Mouse (Mus musculus) intestine, embryonic 15.5 days (tissue): ENCODE results near the gene 0610012G03Rik. TPM values are rescaled to one million over a fixed set of nuclear protein-coding genes. Genes with fewer than 3 reads are reported as not detected.
"Not testable (repeated sequence)": the region's sequence is repeated elsewhere in the genome, so short reads cannot be mapped to it uniquely, and the experiment has no call there.

Source experiments
- ATAC-seq: fragments of 200-750 bp; cut with Nextera tagmentation; 2 replicates; pipeline ENCODE4 v1.8.0; 2017; ENCODE audit warnings: moderate TSS enrichment, moderate library complexity
- H3K27ac ChIP-seq: fragments of 300-500 bp; sonication (generic); 2 replicates; pipeline ENCODE4 v1.5.1; 2015; ENCODE audit warnings: mild to moderate bottlenecking, inconsistent platforms
- H3K27me3 ChIP-seq: fragments of 300-500 bp; sonication (generic); replicated peaks from 2 replicates; pipeline ENCODE4 v1.6.1; 2015; ENCODE audit warnings: inconsistent platforms
- H3K36me3 ChIP-seq: fragments of 300-500 bp; sonication (generic); 2 replicates; pipeline ENCODE4 v1.6.1; 2015; ENCODE audit warnings: inconsistent platforms
- H3K4me1 ChIP-seq: fragments of 300-500 bp; sonication (generic); replicated peaks from 2 replicates; pipeline ENCODE4 v1.6.1; 2015; ENCODE audit warnings: inconsistent platforms
- H3K4me2 ChIP-seq: fragments of 300-500 bp; sonication (generic); replicated peaks from 2 replicates; pipeline ENCODE4 v1.6.1; 2015; ENCODE audit warnings: mild to moderate bottlenecking, inconsistent platforms
- H3K4me3 ChIP-seq: fragments of 300-500 bp; sonication (generic); replicated peaks from 2 replicates; pipeline ENCODE4 v1.5.1; 2015; ENCODE audit warnings: inconsistent platforms
- H3K9ac ChIP-seq: fragments of 300-500 bp; sonication (generic); 2 replicates; pipeline ENCODE4 v1.6.1; 2015; ENCODE audit warnings: inconsistent platforms
- H3K9me3 ChIP-seq: fragments of 300-500 bp; sonication (generic); 2 replicates; pipeline ENCODE4 v1.6.1; 2016; ENCODE audit warnings: inconsistent platforms
- WGBS: fragments of 180-500 bp; shearing (Covaris S2); methylation state at CpG from one replicate; pipeline ENCODE4 v1.1.7; 2015; 5-methylcytosine and 5-hydroxymethylcytosine counted together
- polyA plus RNA-seq: library from polyadenylated mRNA; unstranded; fragments of >200 nt; fragmentation: Nextera tagmentation; extraction: Ambion mirVana; gene quantifications from 2 replicates; pipeline ENCODE4 v1.2.1, GENCODE M21; 2015

The 0610012G03Rik gene
- polyA plus RNA-seq, result 108 and 120 TPM in 2 replicates

DNA sequence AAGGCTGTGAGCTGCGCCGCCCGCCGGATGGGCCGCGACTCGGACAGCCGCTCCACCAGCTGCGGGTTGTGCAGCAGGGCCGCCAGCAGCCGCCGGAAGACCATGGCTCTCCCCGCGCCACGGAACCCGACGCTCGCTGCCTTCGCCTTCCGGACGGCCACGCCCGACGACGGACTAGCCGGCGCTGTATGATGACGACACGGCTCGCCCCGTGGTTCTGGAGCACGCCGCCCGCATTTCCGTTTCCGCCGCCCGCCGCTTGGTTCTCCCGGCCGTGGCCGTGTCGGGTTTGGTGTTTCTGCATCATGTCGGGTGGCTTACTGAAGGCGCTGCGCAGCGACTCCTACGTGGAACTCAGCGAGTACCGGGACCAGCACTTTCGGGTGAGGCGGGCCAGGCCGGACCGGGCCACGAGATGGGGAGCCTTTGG, at the start of gene 0610012G03Rik, which contains the start of gene Ncbp2:
Gene 0610012G03Rik (minus strand): TSS at position 150 of the 430 bp plus-strand sequence.
Gene Ncbp2 (plus strand): TSS at position 169 of the 430 bp plus-strand sequence.
- peaks cover 17% of the 10 kb centered on the region for H3K4me1 ChIP-seq
- no peaks in the 10 kb centered on the region for H3K9me3 ChIP-seq
- peak; percentile 95 for ATAC-seq
- peak within 1 kb of the TSS; percentile 79 for H3K4me2 ChIP-seq
- no peaks in the 10 kb centered on the region for H3K27me3 ChIP-seq
- peak within 1 kb of the TSS; percentile 90 for H3K9ac ChIP-seq
- 0 out of 2 replicates have a peak, but pooled peaks cover 15% of the 10 kb centered on the region for H3K36me3 ChIP-seq
- H3K27ac ChIP-seq, result peak within 1 kb of the TSS; percentile 92
- WGBS, result under 1% methylated on average over 55 of the region's 55 CpGs
- peak within 1 kb of the TSS; percentile 96 for H3K4me3 ChIP-seq

DNA sequence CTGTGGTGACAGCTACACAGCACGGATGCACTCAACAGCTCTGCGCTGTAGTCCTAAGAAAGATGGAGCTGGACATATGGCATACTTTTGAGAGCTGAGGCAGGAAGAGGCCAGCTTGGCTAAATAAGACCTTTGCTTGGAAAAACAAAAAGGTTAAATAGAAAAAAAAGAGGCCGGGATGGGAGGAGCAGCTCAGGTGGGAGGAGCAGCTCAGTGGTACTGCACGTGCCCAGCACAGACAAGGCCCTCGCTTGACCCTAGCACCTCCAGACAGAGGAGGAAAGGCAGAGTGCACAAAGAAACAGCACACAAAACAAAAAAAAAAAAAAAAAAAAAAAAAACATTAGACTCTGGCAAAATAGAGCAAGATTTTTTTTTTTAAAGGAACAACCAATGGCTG, 48.1 kb upstream of the 0610012G03Rik start:
- H3K4me2 ChIP-seq, result no peak overlapping the region
- no peaks in the 10 kb centered on the region for H3K9me3 ChIP-seq
- no peak overlapping the region for H3K9ac ChIP-seq
- H3K27ac ChIP-seq, result no peak overlapping the region
- ATAC-seq, result no peak
- H3K36me3 ChIP-seq, result no peaks in the 10 kb centered on the region
- peaks cover 2% of the 10 kb centered on the region; the same call in 1 of the 2 replicates for H3K4me1 ChIP-seq
- 89% methylated on average over 5 of the region's 5 CpGs for WGBS
- no peaks in the 10 kb centered on the region for H3K27me3 ChIP-seq
- H3K4me3 ChIP-seq, result no peak overlapping the region

DNA sequence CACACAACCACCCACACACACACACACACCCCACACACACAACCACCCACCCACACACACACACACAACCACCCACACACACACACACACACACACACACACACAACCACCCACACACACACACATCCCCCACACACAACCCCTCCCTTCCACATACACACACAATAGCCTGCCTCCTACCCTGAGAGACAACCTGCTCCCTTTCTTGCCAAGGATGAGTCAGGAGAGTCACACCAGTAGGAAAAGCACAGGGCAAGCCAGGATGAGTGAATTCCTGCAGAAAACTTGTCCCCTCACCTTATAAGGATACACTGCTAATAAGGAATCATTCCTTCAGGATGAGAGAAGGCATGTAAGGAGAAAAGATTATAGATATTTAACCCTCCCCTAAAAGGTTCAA, 45.7 kb upstream of the 0610012G03Rik start:
- Histone ChIP-seq H3K9me3 (no peaks in the 10 kb centered on the region), H3K27ac (no peak overlapping the region), H3K27me3 (no peaks in the 10 kb centered on the region), H3K4me1 (no peaks in the 10 kb centered on the region), H3K36me3 (peaks cover 8% of the 10 kb centered on the region), H3K4me3 (no peak overlapping the region), H3K4me2 (no peak overlapping the region), H3K9ac (no peak overlapping the region)
- ATAC-seq, result no peak

DNA sequence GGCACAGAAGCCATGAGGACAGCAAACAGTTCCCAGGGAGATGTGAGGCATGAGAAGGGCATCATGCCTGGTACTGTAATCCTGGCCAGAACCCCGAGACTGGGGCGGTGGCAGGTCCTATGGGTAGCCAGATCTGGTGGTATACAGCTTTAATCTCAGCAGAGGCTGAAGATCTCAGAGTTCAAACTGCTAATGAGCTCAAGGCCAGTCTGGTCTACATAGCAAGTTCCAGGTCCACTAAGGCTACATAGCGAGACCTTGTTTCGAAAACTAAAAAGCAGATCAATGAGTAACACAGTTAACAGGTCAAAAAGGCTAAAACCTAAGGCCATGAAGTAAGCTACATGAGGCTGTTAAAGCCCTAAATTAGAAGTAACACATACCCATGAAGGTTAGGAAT, 44.9 kb upstream of the 0610012G03Rik start:
- H3K27me3 ChIP-seq, result no peaks in the 10 kb centered on the region
- H3K9ac ChIP-seq, result no peak overlapping the region
- H3K4me1 ChIP-seq, result no peaks in the 10 kb centered on the region
- H3K4me3 ChIP-seq, result no peak overlapping the region
- WGBS, result 96% methylated on average over 4 of the region's 4 CpGs
- peaks cover 11% of the 10 kb centered on the region for H3K36me3 ChIP-seq
- H3K27ac ChIP-seq, result no peak overlapping the region
- H3K9me3 ChIP-seq, result no peaks in the 10 kb centered on the region
- no peak overlapping the region for H3K4me2 ChIP-seq
- no peak for ATAC-seq

DNA sequence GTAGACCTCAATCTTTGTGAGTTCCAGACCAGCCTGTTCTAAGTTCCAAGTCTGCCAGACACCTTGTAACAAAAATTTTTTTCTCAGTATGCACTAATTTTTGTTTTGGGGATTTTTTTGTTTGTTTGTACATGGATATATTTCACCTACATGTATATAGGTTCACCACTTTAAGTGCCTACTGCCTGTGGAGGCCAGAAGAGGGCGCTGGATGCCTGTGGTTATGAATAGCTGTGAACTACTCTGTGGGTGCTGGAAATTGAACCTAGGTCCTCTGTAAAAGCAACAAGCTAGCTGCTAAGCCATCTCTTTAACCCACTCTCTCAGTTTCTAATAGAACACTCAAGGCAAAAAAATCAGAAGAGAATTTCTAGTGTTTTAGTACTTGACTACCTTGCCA, 43.7 kb upstream of the 0610012G03Rik start:
- 50% methylated on average over 1 of the region's 1 CpGs for WGBS
- peaks cover 11% of the 10 kb centered on the region for H3K36me3 ChIP-seq
- no peaks in the 10 kb centered on the region for H3K27me3 ChIP-seq
- no peaks in the 10 kb centered on the region for H3K4me1 ChIP-seq
- H3K9ac ChIP-seq, result no peak overlapping the region
- H3K4me3 ChIP-seq, result no peak overlapping the region
- H3K9me3 ChIP-seq, result no peaks in the 10 kb centered on the region
- H3K27ac ChIP-seq, result no peak overlapping the region
- ATAC-seq, result no peak
- H3K4me2 ChIP-seq, result no peak overlapping the region

DNA sequence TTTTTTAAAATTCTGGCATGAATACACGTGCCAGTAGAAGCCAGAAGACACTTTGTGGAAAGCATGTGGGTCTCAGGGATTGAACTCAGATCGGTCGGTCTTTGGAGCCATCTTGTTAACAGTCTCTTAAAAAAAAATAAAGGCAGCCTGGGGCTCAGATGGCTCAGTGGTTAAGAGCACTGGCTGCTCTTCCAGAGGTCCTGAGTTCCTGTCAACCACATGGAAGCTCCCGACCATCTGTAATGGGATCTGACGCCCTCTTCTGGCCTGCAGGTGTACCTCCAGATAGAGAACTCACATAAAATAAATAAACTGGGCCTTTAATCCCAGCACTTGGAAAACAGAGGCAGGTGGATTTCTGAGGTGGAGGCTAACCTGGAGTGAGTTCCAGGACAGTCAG, 32.7 kb upstream of the 0610012G03Rik start:
- Histone ChIP-seq H3K4me3 (no peak overlapping the region), H3K9me3 (no peaks in the 10 kb centered on the region), H3K9ac (no peak overlapping the region), H3K27me3 (no peaks in the 10 kb centered on the region), H3K4me2 (no peak overlapping the region), H3K4me1 (no peaks in the 10 kb centered on the region), H3K36me3 (peaks cover 3% of the 10 kb centered on the region; the same call in 1 of the 2 replicates), H3K27ac (no peak overlapping the region)
- no peak for ATAC-seq
- WGBS, result 84% methylated on average over 5 of the region's 5 CpGs

DNA sequence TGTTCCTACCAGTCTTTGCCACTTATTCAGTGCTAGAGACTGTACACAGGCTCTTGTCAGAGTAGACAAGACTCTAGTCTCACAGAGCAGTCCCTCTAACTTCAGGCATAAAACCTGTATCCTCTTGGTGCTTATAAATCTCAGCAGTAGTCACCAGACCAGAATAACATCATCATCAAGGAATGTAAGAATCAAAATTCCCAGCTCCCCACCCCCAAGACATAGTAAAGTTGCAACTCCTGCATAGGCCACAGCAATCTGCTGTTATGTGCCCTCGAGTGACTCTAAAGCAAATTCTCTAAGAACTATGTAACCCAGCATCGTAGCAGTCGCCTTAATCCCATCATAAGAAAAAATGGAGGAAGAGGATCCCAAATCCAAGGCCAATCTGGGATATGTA, 31.2 kb upstream of the 0610012G03Rik start:
- H3K4me3 ChIP-seq, result no peak overlapping the region
- H3K4me1 ChIP-seq, result no peaks in the 10 kb centered on the region
- H3K9ac ChIP-seq, result no peak overlapping the region
- 95% methylated on average over 3 of the region's 3 CpGs for WGBS
- no peak for ATAC-seq
- no peak overlapping the region for H3K4me2 ChIP-seq
- H3K9me3 ChIP-seq, result no peaks in the 10 kb centered on the region
- no peak overlapping the region for H3K27ac ChIP-seq
- peaks cover 5% of the 10 kb centered on the region; the same call in 1 of the 2 replicates for H3K36me3 ChIP-seq
- H3K27me3 ChIP-seq, result no peaks in the 10 kb centered on the region

DNA sequence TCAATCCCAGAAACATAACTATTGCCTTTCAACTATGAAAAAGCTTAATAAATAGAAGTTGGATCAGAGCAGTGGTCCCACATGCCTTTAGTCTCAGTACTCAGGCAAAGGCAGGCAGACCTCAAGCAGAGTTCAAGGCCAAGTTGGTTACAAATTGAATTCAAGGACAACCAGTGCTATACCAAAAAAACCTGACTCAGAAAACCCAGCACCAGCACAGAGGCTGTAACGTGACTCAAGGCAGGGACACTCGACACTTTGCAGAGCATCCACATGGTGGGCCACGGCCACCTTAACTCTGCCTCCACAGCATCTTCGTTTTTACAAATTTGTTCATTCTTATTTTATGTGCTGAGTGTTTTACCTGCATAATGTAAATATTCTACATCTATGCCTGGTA, 27.0 kb upstream of the 0610012G03Rik start:
- Histone ChIP-seq H3K27ac (no peak overlapping the region), H3K9me3 (no peaks in the 10 kb centered on the region), H3K9ac (no peak overlapping the region), H3K27me3 (no peaks in the 10 kb centered on the region), H3K4me1 (no peaks in the 10 kb centered on the region), H3K36me3 (peaks cover 14% of the 10 kb centered on the region; the same call in 1 of the 2 replicates), H3K4me2 (no peak overlapping the region), H3K4me3 (no peak overlapping the region)
- 86% methylated on average over 4 of the region's 4 CpGs for WGBS
- no peak for ATAC-seq

DNA sequence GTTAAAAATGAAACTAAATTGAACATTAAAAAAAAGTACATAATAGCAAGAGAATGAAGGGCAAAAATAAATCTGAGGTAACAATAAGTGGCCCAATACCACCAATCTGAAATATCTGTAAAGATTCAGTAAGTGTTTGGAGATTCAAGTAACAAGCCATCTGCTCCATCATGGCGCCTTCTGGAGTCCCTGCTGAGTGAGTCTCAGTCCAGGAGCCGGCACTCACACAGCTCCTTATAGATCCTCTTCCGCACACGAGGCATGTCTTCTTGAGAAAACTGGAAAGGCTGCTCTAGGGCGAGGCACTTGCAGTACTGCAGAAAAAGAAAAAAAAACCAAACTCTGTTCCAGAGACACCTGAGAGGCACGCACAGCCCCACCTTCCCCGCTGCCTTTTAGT, 14.9 kb upstream of the 0610012G03Rik start:
- no peak overlapping the region for H3K27ac ChIP-seq
- no peaks in the 10 kb centered on the region for H3K27me3 ChIP-seq
- H3K4me2 ChIP-seq, result no peak overlapping the region
- H3K36me3 ChIP-seq, result peaks cover 14% of the 10 kb centered on the region; the same call in 1 of the 2 replicates
- ATAC-seq, result no peak
- WGBS, result 87% methylated on average over 7 of the region's 7 CpGs
- no peaks in the 10 kb centered on the region for H3K4me1 ChIP-seq
- no peaks in the 10 kb centered on the region for H3K9me3 ChIP-seq
- no peak overlapping the region for H3K4me3 ChIP-seq
- no peak overlapping the region for H3K9ac ChIP-seq

DNA sequence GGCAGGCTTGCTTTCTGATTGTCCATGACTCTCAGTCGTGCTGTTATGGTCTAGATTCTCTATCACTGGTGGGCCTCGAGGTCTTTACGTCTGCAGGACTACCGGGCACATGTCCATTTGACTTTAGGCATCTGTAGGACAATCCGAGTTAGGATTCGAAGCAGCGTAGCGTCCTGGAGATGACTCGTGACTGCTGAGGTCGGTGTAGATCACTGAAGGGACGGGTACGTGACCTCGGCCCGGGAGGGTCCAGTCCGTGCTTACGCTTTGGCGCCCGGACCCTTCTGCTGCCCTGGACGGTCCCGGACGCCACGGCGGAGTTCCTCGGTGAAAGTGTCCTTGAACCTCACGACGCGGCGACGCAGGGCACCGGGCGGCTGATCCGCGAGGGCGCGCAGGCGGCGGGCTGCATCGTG, 385 bp downstream of the 0610012G03Rik start:
- ATAC-seq, result peak; percentile 70
- WGBS, result under 1% methylated on average over 38 of the region's 38 CpGs
- Histone ChIP-seq H3K4me2 (peak overlapping the region; percentile 79), H3K4me3 (peak overlapping the region; percentile 96), H3K4me1 (peaks cover 17% of the 10 kb centered on the region), H3K36me3 (0 out of 2 replicates have a peak, but pooled peaks cover 15% of the 10 kb centered on the region), H3K9ac (peak overlapping the region; percentile 90), H3K27me3 (no peaks in the 10 kb centered on the region), H3K9me3 (no peaks in the 10 kb centered on the region), H3K27ac (peak overlapping the region; percentile 92)

DNA sequence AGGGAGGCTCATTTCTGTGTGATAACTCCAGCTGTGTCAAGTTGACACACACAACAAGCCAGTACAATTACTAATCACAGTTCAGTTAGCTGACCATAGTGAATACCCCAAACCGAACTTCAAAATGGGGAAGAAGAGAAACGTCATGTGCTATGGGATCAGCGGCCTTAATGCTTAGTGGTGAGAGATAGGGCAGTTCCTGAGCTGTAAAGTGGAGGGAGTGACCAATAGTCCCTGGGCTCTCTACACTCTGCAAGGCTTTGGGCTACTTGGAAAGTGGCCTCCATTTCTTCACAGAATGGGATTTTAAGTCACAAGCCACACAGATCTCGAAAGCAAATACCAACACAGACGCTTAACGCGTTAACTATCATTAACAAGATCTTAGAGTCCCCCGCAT, 961 bp downstream of the 0610012G03Rik start:
- 29% methylated on average over 8 of the region's 8 CpGs for WGBS
- Histone ChIP-seq H3K9ac (peak overlapping the region; percentile 90), H3K4me2 (peak overlapping the region; percentile 79), H3K36me3 (0 out of 2 replicates have a peak, but pooled peaks cover 15% of the 10 kb centered on the region), H3K27me3 (no peaks in the 10 kb centered on the region), H3K9me3 (no peaks in the 10 kb centered on the region), H3K4me1 (peaks cover 17% of the 10 kb centered on the region), H3K4me3 (peak overlapping the region; percentile 96), H3K27ac (no peak overlapping the region)
- ATAC-seq, result no peak

DNA sequence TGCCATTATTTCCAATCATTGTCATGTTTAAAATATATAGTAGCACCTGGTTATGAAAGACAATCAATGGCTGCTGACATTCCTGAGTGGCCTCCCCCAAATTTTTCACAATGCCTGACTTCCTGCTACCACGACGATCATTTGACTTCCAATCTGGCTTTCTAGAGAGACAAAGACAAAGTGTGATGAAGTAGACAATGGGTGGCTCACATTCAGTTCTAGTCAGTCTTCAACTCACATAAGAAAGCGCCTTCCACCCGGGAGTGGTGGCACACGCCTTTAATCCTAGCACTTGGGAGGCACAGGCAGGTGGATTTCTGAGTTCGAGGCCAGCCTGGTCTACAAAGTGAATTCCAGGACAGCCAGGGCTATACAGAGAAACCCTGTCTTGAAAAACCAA, 2.3 kb downstream of the 0610012G03Rik start:
- Histone ChIP-seq H3K4me2 (peak overlapping the region; percentile 79; the same call in 1 of the 2 replicates), H3K36me3 (0 out of 2 replicates have a peak, but pooled peaks cover 12% of the 10 kb centered on the region), H3K4me1 (peaks cover 17% of the 10 kb centered on the region)
- H3K27ac ChIP-seq, H3K9ac ChIP-seq, H3K27me3 ChIP-seq, H3K4me3 ChIP-seq, ATAC-seq, H3K9me3 ChIP-seq: not testable (repeated sequence)
- 91% methylated on average over 6 of the region's 6 CpGs for whole genome bisulfite sequencing

DNA sequence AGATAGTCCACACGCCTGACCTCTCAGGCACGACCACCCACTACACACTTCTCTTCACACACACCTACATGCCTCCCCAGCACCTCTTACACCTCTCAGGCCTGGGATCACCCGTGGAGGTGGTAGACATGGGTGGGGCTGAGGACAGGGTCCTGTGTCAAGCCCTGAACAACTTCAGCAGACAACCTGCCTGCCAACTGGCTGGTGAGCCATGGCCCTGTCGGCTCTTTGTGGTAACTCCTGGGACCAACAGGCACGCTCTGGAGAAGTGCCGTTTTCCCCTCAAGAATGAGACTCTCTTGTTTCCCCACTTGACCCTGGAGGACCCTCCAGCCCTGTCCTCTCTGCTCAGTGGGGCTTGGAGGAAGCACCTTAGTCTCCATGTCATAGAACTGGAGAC, 2.9 kb downstream of the 0610012G03Rik start:
- H3K27me3 ChIP-seq, result no peaks in the 10 kb centered on the region
- ATAC-seq, result no peak
- no peak overlapping the region for H3K9ac ChIP-seq
- peaks cover 17% of the 10 kb centered on the region for H3K4me1 ChIP-seq
- no peak overlapping the region for H3K4me3 ChIP-seq
- H3K4me2 ChIP-seq, result no peak overlapping the region
- WGBS, result 87% methylated on average over 6 of the region's 6 CpGs
- H3K9me3 ChIP-seq, result no peaks in the 10 kb centered on the region
- H3K36me3 ChIP-seq, result 0 out of 2 replicates have a peak, but pooled peaks cover 6% of the 10 kb centered on the region
- no peak overlapping the region for H3K27ac ChIP-seq
